Mouse (Mus musculus) erythroblast, embryonic 14.5 days (primary cell): Measurements from ENCODE around the gene Il24.

Experiments used
- GATA1 ChIP-seq: IDR thresholded peaks from 2 replicates; pipeline ENCODE4 v1.6.1; 2012; ENCODE audit warnings: low read length, inconsistent platforms, mixed read lengths
- TAL1 ChIP-seq: IDR thresholded peaks from 3 replicates; pipeline ENCODE4 v1.6.1; 2012; ENCODE audit warnings: low read length, inconsistent platforms, mixed read lengths

DNA sequence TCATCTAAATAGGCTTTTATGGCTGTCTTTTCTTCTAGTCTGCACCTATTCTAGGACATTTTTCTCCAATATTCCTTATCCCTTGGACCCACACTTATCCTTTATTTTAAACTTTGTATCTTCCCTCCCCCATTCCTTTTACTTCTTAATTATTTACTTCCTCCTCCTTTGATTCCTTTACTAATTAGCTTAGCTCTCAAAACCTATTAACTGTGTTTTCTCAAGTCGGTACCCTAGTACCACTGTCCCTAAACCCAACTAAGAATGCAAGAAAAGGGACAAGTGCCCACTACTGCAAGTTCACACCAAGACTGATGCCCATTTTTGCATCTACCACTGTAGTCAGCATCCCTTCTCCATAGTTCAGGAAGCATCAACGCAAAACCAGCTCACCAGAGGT lies 31.5 kb downstream of the Il24 start:
- no peak for TF ChIP-seq GATA1
- no peak for TF ChIP-seq TAL1
